Mouse (Mus musculus): Measurements from ENCODE around the gene Arpc4. TPM values are rescaled to one million over a fixed set of nuclear protein-coding genes. Genes with fewer than 3 reads are reported as not detected.

The Arpc4 gene
- polyA plus RNA-seq, 1 experiment from 2014 or later, result 230 TPM

GRCm38 (mm10) chr6:113388960-113389359 is 11.0 kb downstream of the Arpc4 start, which contains the start of gene Ttll3:
Gene Ttll3, plus strand, starts transcription at chr6:113389260.
- no peak within 1 kb of the TSS for H3K9ac ChIP-seq (replicated peaks; ENCODE audit: low read depth, low read length)
- H3K27me3 ChIP-seq (ENCODE audit: control insufficient read depth, insufficient read depth, low read length), result no peaks in the 10 kb centered on the region
- no peak within 1 kb of the TSS for H3K4me2 ChIP-seq (replicated peaks; ENCODE audit: low read depth, low read length)
- H3K9me3 ChIP-seq (ENCODE audit: control insufficient read depth, low read depth, low read length), result no peaks in the 10 kb centered on the region
- H3K27ac ChIP-seq (ENCODE audit: low read length), result no peak within 1 kb of the TSS
- no peak for ATAC-seq (ENCODE audit: insufficient number of reproducible peaks, insufficient read depth, low FRiP score, low read depth)
- no peak within 1 kb of the TSS for H3K4me3 ChIP-seq (ENCODE audit: low read depth, low read length)
- H3K4me1 ChIP-seq (ENCODE audit: control insufficient read depth, insufficient read depth, low read length), result peaks cover 7% of the 10 kb centered on the region
- 62% methylated on average over 8 of the region's 8 CpGs for WGBS
- peaks cover 59% of the 10 kb centered on the region for H3K36me3 ChIP-seq (ENCODE audit: control insufficient read depth, insufficient read depth, low read length)

GRCm38 (mm10) chr6:113390715-113391114 is 12.8 kb downstream of the Arpc4 start:
- H3K9me3 ChIP-seq (ENCODE audit: control insufficient read depth, low read depth, low read length), result no peaks in the 10 kb centered on the region
- WGBS, result 90% methylated on average over 3 of the region's 3 CpGs
- no peaks in the 10 kb centered on the region for H3K27me3 ChIP-seq (ENCODE audit: control insufficient read depth, insufficient read depth, low read length)
- no peak overlapping the region for H3K4me3 ChIP-seq (ENCODE audit: low read depth, low read length)
- ATAC-seq (ENCODE audit: insufficient number of reproducible peaks, insufficient read depth, low FRiP score, low read depth), result no peak
- no peak overlapping the region for H3K4me2 ChIP-seq (replicated peaks; ENCODE audit: low read depth, low read length)
- H3K36me3 ChIP-seq (ENCODE audit: control insufficient read depth, insufficient read depth, low read length), result peaks cover 43% of the 10 kb centered on the region
- no peak overlapping the region for H3K9ac ChIP-seq (replicated peaks; ENCODE audit: low read depth, low read length)
- H3K27ac ChIP-seq (ENCODE audit: low read length), result no peak overlapping the region
- peaks cover 7% of the 10 kb centered on the region for H3K4me1 ChIP-seq (ENCODE audit: control insufficient read depth, insufficient read depth, low read length)

DNA sequence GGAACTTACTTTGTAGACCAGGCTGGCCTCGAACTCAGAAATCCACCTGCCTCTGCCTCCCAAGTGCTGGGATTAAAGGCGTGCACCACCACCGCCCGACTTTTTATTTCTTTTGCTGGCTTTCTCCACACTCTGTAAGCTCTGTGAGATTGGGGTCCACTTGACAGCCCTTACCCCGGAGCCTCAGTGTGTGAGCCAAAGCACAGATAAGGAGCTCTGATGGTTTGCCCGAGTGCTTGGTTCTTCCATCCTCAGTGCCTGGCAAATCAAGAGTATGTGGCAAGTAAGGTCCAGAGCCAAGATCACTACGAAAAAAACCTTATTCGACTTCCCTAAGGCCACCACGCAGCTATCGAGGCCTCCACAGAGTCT is 14.1 kb downstream of the Arpc4 start:
- no peak overlapping the region for H3K27ac ChIP-seq (ENCODE audit: low read length)
- peak overlapping the region; percentile 61 for H3K4me2 ChIP-seq (replicated peaks; ENCODE audit: low read depth, low read length)
- peaks cover 7% of the 10 kb centered on the region for H3K4me1 ChIP-seq (ENCODE audit: control insufficient read depth, insufficient read depth, low read length)
- H3K9me3 ChIP-seq (ENCODE audit: control insufficient read depth, low read depth, low read length), result no peaks in the 10 kb centered on the region
- ATAC-seq (ENCODE audit: insufficient number of reproducible peaks, insufficient read depth, low FRiP score, low read depth), result 0 out of 2 replicates have a peak, but pooled peaks have one; percentile 7
- peaks cover 34% of the 10 kb centered on the region for H3K36me3 ChIP-seq (ENCODE audit: control insufficient read depth, insufficient read depth, low read length)
- WGBS, result 29% methylated on average over 10 of the region's 10 CpGs
- no peaks in the 10 kb centered on the region for H3K27me3 ChIP-seq (ENCODE audit: control insufficient read depth, insufficient read depth, low read length)
- H3K4me3 ChIP-seq (ENCODE audit: low read depth, low read length), result peak overlapping the region; percentile 37
- H3K9ac ChIP-seq (replicated peaks; ENCODE audit: low read depth, low read length), result peak overlapping the region; percentile 58; the same call in 1 of the 2 replicates

DNA sequence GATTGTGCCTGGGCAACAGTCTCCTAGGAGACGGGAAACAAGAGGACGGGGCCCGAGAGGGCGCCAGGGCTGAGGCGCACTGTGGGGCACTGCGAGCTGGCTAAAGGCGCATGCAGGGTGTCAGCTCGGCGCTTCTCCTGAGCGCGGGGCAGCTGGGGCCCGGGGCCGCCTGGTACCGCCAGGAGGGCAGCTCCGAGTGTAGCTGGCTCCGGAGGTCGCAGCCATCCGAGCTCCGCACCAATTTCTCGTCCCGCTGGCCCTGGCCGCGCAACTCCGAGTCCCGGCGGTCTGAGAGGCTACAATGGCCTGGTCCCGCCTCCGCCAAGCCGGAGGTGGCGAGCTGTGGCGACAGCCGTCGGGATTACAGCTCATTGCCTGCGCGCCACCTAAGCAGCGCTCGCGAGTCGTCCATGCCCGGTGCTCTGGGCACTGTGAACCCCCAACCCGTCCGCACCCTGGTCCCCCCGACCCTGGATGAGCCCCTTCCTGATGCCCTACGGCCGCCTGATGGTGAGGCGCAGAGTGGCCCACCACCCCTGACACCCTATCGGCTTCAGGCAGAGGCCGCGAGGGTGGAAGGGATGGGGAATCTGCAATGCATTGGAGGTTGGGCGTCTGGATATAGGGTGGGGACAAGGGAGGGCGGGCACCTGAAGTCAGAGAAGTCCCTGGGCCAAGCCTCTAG is 14.6 kb downstream of the Arpc4 start:
- 2% methylated on average over 51 of the region's 51 CpGs for WGBS
- Histone ChIP-seq H3K9ac (replicated peaks; ENCODE audit: low read depth, low read length) (peak overlapping the region; percentile 58), H3K27ac (ENCODE audit: low read length) (no peak overlapping the region), H3K4me1 (ENCODE audit: control insufficient read depth, insufficient read depth, low read length) (peaks cover 7% of the 10 kb centered on the region), H3K9me3 (ENCODE audit: control insufficient read depth, low read depth, low read length) (no peaks in the 10 kb centered on the region), H3K36me3 (ENCODE audit: control insufficient read depth, insufficient read depth, low read length) (peaks cover 28% of the 10 kb centered on the region), H3K27me3 (ENCODE audit: control insufficient read depth, insufficient read depth, low read length) (no peaks in the 10 kb centered on the region), H3K4me2 (replicated peaks; ENCODE audit: low read depth, low read length) (peak overlapping the region; percentile 61), H3K4me3 (ENCODE audit: low read depth, low read length) (peak overlapping the region; percentile 37)
- peak; percentile 73; the same call in 1 of the 2 replicates for ATAC-seq (ENCODE audit: insufficient number of reproducible peaks, insufficient read depth, low FRiP score, low read depth)

DNA sequence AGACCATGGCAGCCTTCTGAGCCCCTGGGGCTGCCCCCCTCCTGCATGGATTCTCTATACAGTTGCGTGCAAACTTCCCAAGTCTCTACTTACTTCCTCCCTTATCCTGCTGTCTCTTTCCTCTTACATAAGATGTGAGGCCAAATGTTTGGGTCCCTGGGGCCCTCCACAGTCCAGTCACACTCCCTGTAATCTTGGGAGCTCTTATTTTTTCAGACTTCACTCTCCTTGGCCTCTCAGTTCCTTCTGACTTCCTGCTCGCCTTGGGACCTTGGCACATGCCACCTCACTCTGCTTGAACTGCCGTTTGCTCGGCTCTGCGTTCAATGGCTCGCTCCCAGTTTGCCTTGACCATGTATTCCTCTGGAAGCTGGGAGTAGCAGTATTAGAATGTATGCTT is 16.0 kb downstream of the Arpc4 start:
- H3K27me3 ChIP-seq (ENCODE audit: control insufficient read depth, insufficient read depth, low read length), result no peaks in the 10 kb centered on the region
- no peak overlapping the region for H3K4me3 ChIP-seq (ENCODE audit: low read depth, low read length)
- no peaks in the 10 kb centered on the region for H3K9me3 ChIP-seq (ENCODE audit: control insufficient read depth, low read depth, low read length)
- peaks cover 7% of the 10 kb centered on the region for H3K4me1 ChIP-seq (ENCODE audit: control insufficient read depth, insufficient read depth, low read length)
- H3K9ac ChIP-seq (replicated peaks; ENCODE audit: low read depth, low read length), result no peak overlapping the region
- no peak overlapping the region for H3K4me2 ChIP-seq (replicated peaks; ENCODE audit: low read depth, low read length)
- ATAC-seq (ENCODE audit: insufficient number of reproducible peaks, insufficient read depth, low FRiP score, low read depth), result no peak
- H3K36me3 ChIP-seq (ENCODE audit: control insufficient read depth, insufficient read depth, low read length), result peaks cover 18% of the 10 kb centered on the region; the same call in 1 of the 2 replicates
- no peak overlapping the region for H3K27ac ChIP-seq (ENCODE audit: low read length)
- WGBS, result 88% methylated on average over 6 of the region's 6 CpGs

GRCm38 (mm10) chr6:113394811-113395210 is 16.9 kb downstream of the Arpc4 start:
- Histone ChIP-seq H3K4me2 (replicated peaks; ENCODE audit: low read depth, low read length) (no peak overlapping the region), H3K4me1 (ENCODE audit: control insufficient read depth, insufficient read depth, low read length) (peaks cover 7% of the 10 kb centered on the region), H3K9ac (replicated peaks; ENCODE audit: low read depth, low read length) (no peak overlapping the region), H3K27me3 (ENCODE audit: control insufficient read depth, insufficient read depth, low read length) (no peaks in the 10 kb centered on the region), H3K27ac (ENCODE audit: low read length) (no peak overlapping the region), H3K9me3 (ENCODE audit: control insufficient read depth, low read depth, low read length) (no peaks in the 10 kb centered on the region), H3K4me3 (ENCODE audit: low read depth, low read length) (no peak overlapping the region), H3K36me3 (ENCODE audit: control insufficient read depth, insufficient read depth, low read length) (peaks cover 10% of the 10 kb centered on the region; the same call in 1 of the 2 replicates)
- no peak for ATAC-seq (ENCODE audit: insufficient number of reproducible peaks, insufficient read depth, low FRiP score, low read depth)
- 91% methylated on average over 11 of the region's 11 CpGs for WGBS

DNA sequence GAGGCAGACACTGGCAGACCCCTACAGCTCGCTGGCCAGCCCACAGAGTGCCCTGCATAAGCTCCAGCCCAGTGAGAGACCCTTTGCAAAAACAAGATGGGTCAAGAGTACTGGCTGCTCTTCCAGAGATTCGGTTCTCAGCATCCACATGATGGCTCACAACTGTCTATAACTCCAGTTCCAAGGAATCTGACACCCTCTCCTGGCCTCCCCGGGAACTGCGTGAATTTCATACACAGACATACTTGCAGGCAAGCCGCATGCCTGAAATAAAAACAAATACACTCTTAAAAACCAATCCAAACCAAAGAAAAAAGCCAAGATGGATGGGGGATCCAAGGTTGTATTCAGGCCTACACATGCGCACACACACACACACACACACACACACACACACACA is 17.6 kb downstream of the Arpc4 start:
- no peak overlapping the region for H3K4me3 ChIP-seq (ENCODE audit: low read depth, low read length)
- no peaks in the 10 kb centered on the region for H3K27me3 ChIP-seq (ENCODE audit: control insufficient read depth, insufficient read depth, low read length)
- no peak overlapping the region for H3K9ac ChIP-seq (replicated peaks; ENCODE audit: low read depth, low read length)
- no peak overlapping the region for H3K4me2 ChIP-seq (replicated peaks; ENCODE audit: low read depth, low read length)
- peaks cover 7% of the 10 kb centered on the region for H3K4me1 ChIP-seq (ENCODE audit: control insufficient read depth, insufficient read depth, low read length)
- H3K9me3 ChIP-seq (ENCODE audit: control insufficient read depth, low read depth, low read length), result no peaks in the 10 kb centered on the region
- H3K36me3 ChIP-seq (ENCODE audit: control insufficient read depth, insufficient read depth, low read length), result peaks cover 5% of the 10 kb centered on the region; the same call in 1 of the 2 replicates
- H3K27ac ChIP-seq (ENCODE audit: low read length), result no peak overlapping the region
- no peak for ATAC-seq (ENCODE audit: insufficient number of reproducible peaks, insufficient read depth, low FRiP score, low read depth)
- WGBS, result 93% methylated on average over 6 of the region's 6 CpGs

DNA sequence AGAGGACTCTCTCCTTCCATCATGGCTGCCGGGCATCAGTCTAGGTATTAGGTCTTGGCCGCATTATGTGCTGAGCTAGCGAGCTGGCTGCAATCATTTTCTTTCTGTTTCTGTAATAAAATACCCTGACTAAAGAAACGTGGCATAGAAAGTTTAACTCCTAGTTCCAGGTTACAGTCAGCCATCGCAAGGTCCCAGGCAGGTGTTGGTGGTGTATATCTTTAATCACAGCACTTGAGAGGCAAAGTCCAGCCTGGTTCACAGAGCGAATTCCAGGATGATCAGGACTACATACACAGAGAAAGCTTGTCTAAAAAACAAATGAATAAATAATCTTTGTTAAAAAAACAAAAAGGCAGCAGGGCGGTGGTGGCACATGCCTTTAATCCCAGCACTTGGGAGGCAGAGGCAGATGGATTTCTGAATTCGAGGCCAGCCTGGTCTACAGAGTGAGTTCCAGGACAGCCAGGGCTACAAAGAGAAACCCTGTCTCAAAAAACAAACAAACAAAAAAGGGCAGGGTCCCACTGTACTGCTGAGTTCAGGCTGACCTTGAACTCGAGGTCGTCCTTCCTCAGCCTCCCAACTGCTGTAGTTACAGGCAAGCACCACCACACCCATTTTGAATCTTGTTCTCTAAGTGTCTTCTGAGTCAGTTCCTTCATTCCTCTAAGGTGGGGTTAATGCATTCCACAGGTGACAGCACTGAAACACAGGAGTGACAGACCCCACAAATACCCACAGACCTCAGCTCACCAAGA is 18.5 kb downstream of the Arpc4 start:
- 0 out of 2 replicates have a peak, but pooled peaks cover 3% of the 10 kb centered on the region for H3K36me3 ChIP-seq (ENCODE audit: control insufficient read depth, insufficient read depth, low read length)
- WGBS, result 85% methylated on average over 10 of the region's 10 CpGs
- H3K9me3 ChIP-seq (ENCODE audit: control insufficient read depth, low read depth, low read length), result no peaks in the 10 kb centered on the region
- no peak for ATAC-seq (ENCODE audit: insufficient number of reproducible peaks, insufficient read depth, low FRiP score, low read depth)
- no peak overlapping the region for H3K9ac ChIP-seq (replicated peaks; ENCODE audit: low read depth, low read length)
- no peak overlapping the region for H3K4me2 ChIP-seq (replicated peaks; ENCODE audit: low read depth, low read length)
- H3K4me3 ChIP-seq (ENCODE audit: low read depth, low read length), result no peak overlapping the region
- H3K4me1 ChIP-seq (ENCODE audit: control insufficient read depth, insufficient read depth, low read length), result peaks cover 7% of the 10 kb centered on the region
- no peaks in the 10 kb centered on the region for H3K27me3 ChIP-seq (ENCODE audit: control insufficient read depth, insufficient read depth, low read length)
- no peak overlapping the region for H3K27ac ChIP-seq (ENCODE audit: low read length)

Data from stomach, embryonic 14.5 days (tissue).